Mouse (Mus musculus) hindbrain, embryonic 13.5 days (tissue): ENCODE results near the gene Atg13. TPM values are rescaled to one million over a fixed set of nuclear protein-coding genes. Genes with fewer than 3 reads are reported as not detected.

Experiments
- polyA plus RNA-seq: library from polyadenylated mRNA; unstranded; fragments of >200 nt; fragmentation: Nextera tagmentation; extraction: Ambion mirVana; gene quantifications from 2 replicates; pipeline ENCODE4 v1.2.1, GENCODE M21; 2015

The Atg13 gene
- polyA plus RNA-seq, 1 experiment from 2014 or later, result 35.2 TPM

Other genes with a start within 250 kb of the Atg13 start
- 132 and 140 TPM in 2 replicates for gene Ckap5, start 183.8 kb downstream of the Atg13 start, polyA plus RNA-seq
- gene F2, start 74.2 kb downstream of the Atg13 start, polyA plus RNA-seq, result 0.09 TPM in 1 of 2 replicates, not detected in the other
- 12.1 and 15.7 TPM in 2 replicates for gene Zfp408, start 60.8 kb downstream of the Atg13 start, polyA plus RNA-seq
- gene Arhgap1, start 60.7 kb downstream of the Atg13 start, polyA plus RNA-seq, result 88.6 and 89.0 TPM in 2 replicates
- 20.8 and 24.3 TPM in 2 replicates for gene Harbi1, start 276 bp upstream of the Atg13 start, polyA plus RNA-seq
- 21.8 and 24.4 TPM in 2 replicates for gene Ambra1, start 19.6 kb upstream of the Atg13 start, polyA plus RNA-seq
- 1.0 and 1.1 TPM in 2 replicates for gene Chrm4, start 216.7 kb upstream of the Atg13 start, polyA plus RNA-seq
- gene Mdk, start 221.7 kb upstream of the Atg13 start, polyA plus RNA-seq, result 313 and 316 TPM in 2 replicates
- 0.13 and 0.25 TPM in 2 replicates for gene Gm9821, start 235.1 kb upstream of the Atg13 start, polyA plus RNA-seq